Mouse (Mus musculus): ENCODE results near the gene Cpsf6. TPM values are rescaled to one million over a fixed set of nuclear protein-coding genes. Genes with fewer than 3 reads are reported as not detected.
A peak's percentile ranks its signal among the peaks of the same experiment; 100 is the strongest.

Gene Cpsf6
- total RNA-seq, 1 experiment from 2014 or later: 86.5 TPM

DNA sequence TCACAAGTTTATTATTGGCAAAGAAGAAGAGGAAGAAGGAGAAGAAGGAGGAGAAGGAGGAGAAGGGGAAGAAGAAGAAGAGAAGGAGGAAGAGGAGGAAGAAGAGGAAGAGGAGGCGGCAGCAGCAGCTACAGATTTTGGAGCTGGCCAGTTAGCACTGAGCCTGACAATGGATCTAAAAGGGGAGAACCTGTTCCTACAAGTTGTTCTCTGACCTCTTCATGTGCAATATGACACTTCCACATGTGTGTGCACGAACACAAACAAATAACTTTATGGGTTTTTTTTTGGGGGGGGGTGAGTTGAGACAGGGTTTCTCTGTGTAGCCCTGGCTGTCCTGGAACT lies 5.2 kb upstream of the Cpsf6 start:
- no peak for DNase-seq

DNA sequence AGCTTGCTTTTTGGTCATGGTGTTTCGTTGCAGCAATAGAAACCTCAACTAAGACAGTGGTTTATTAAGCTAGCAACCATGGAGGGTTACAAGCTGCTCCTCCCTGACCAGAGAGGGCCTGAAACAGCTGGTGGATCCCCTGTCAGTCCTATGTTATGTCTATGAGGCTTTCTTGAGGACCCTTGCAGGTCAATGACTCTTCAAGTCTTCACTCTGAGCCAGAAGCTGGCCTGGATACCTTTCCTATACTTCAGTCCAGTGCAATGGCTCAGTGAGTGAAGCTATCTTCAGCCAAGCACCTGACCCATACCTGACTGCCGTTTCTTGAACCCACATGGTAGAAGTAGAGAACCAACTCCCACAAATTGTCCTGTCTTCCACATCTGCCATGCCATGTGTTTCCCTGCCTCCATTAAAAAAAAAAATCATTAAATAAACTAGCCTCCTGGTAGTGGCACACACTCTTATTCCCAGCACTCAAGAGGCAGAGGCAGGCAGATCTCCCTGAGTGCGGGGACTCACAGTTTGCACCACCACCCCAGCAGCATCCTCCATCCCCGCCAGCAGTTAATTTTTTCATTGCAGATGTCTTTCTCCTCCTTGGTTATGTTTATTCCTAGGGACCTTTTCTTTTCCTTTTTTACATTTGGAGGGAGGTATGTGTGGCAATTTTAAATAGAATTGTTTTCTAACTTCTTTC lies 4.7 kb upstream of the Cpsf6 start:
- DNase-seq: no peak

DNA sequence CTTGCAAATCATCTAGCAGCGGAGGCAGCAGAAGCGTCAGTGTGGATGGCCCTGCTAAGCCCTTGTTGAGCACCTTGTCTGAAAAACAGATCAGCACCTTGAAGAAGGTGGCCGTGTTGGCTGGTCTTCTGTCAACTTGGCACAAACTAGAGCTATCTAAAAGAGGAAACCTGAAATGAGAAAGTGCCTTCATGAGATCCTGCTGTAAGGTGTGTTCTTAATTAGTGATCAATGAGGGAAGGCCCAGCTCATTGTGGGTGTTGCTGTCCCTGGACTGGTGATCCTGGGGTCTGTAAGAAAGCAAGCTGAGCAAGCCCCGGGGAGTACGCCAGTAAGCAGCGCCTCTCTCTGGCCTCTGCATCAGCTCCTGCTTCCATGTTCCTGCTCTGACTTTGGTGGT lies 4.1 kb upstream of the Cpsf6 start:
- DNase-seq: no peak

DNA sequence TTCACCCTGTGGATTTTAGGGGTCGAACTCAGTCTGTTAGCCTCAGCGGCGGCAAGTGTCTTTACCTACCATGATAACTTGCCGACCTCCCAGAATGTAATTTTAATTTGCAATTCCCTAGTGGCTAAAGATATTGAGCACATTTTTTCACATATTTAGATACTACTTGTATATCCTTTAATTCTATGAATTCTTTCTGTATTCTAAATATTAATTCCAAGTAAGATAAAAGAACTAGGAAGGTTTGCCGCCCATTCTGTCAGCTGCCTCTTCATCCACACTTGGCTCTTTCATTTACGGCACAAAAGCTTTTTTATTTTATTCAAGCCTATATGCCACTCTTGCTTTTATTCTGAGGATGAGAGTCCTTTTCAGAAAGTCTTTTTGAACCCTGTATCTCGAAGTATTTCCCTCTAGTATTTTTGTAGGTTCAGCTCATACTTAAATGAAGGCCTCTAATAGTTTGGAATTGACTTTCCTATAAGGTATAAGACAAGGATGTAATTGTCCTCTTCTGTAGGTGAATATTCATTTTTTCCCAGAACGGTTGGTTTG lies 3.3 kb upstream of the Cpsf6 start:
- DNase-seq: no peak

DNA sequence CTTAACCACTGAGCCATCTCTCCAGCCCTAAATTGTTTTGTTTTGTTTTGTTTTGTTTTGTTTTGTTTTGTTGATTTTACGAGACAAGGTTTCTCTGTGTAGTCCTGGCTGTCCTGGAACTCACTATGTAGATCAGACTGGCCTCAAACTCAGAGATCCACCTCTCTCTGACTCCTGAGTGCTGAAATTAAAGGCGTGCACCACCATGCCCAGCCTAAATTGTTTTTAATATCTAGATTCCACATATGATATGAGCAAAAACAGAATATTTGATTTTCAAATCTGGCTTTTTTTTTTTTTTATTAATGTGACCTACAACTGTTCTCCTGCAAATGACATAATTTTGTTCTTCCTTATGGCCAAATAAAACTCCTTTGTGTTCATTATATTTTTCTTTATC lies 2.3 kb upstream of the Cpsf6 start:
- DNase-seq: no peak

DNA sequence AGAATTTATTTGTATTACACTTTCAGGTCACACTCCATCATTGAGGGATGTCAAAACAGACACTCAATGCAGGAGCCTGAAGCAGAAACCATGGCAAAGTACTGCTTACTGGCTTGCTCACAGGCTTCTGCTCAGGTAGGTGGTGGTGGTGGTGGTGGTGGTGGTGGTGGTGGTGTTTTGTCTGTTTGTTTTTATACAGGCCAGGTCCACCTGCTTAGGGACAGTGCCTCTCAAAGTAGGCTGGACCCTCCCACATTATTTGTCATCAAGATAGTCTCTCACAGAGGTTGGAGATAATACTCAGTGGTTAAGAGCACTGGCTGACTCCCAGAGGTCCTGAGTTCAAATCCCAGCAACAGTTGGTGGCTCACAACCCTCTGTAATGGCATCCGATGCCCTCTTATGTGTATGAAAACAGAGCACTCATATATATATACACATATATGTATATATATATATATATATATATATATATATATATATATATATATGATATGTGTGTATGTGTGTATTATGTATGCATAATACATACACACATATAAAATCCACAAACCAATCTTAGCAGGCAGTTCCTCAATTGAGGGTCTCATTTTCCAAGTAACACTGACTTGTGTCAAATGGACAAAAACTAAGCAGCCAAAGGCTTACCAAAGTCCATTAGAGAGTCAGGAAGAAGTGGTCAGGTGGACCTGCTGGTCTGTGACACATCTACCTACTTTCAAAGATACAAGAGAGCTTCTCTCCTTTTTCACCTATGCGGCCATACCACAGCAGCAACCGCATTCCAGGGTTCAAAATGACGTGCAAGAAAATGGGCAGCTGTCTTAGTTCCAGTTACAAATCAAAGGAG lies 1.1 kb upstream of the Cpsf6 start:
- DNase-seq: no peak

DNA sequence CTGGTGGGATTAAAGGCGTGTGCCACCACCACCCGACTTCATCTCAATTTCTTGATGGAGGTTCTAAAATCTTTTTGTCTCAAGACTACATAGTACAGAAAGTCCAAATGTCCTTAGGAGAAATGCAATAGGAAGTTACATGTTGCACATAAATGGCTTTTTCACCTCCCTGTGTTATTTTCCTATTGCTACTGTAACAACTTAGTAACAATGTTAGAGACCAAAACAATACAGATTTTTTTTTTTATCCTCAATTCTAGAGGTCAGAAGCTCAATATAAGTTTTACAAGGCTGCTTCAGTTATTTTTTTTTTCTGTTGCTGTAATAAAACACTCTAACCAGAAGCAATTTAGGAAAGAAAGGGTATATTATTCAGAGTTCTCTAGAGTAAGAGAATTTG lies 374 bp downstream of the Cpsf6 start:
- no peak for DNase-seq

DNA sequence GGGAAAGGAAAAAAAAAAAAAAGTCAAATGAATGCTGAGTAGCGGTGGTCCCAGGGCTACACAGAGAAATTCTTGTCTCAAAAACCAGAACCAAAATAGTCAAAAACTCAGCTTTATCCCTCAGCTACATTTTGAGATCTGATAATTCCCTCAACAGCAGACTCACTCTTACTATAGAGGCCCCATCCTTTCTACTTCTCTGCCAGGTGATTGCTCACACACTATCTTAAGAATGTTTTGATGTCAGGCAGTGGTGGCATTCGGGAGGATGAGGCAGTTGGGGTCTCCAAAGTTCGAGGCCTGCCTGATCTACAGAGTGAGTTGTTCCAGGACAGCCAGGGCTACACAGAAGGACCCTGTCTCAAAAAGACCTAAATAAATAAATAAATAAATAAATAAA lies 1.2 kb downstream of the Cpsf6 start:
- no peak for DNase-seq

- no peak for DNase-seq
Measured at GRCm38 (mm10) chr10:117378291-117378555, 1.6 kb downstream of the Cpsf6 start.

- DNase-seq: no peak
Measured at GRCm38 (mm10) chr10:117377431-117378290, 2.2 kb downstream of the Cpsf6 start.

DNA sequence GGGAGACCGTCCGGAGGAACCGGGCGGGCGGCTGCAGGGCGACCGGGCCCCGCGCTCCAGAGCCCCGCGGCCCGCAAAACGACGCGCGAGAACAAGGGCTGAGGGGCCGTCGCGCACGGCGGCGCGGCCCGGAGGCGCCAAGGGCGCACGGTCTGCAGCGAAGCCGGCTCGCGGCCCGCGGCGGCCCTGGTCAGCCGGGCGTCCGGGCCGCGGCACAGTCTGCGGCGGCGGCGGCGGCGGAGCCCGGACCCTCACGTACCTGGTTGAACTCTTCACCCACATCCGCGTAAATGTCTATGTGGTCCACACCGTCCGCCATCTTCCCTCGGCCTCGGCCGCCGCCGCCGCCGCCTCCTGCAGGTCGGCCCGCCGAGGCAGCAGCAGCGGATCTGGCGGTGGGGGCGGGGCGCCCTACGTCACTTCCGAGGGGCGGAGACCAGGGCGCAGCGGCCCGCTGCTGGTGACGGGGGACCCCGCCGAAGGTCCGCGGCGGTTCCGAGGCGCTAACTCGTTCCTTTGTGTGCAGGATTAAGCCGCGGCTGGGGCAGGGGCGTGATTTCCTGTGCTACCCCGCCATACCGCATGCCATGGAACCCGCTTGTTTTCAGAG lies 3.1 kb downstream of the Cpsf6 start:
- DNase-seq: peak; percentile 99

GRCm38 (mm10) chr10:117375841-117376579 lies 3.8 kb downstream of the Cpsf6 start:
- DNase-seq: peak; percentile 59

DNA sequence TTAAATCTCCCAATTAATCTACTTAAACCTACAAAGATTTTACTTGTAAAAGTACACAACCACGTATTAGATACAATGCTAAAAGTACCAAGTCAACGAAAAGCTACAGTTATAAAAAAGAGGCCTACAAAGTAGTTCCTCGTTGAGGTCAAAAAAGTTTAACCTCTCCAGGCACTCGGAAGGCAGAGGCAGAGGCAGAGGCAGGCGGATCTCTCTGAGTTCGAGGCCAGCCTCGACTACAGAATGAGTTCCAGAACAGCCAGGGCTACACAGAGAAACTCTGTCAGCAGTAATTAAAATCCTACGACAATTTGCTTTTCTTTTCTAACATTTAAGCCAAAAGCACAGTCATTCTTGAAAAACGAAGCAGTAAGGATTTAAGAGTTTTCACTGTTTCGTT lies 4.7 kb downstream of the Cpsf6 start:
- DNase-seq: no peak

DNA sequence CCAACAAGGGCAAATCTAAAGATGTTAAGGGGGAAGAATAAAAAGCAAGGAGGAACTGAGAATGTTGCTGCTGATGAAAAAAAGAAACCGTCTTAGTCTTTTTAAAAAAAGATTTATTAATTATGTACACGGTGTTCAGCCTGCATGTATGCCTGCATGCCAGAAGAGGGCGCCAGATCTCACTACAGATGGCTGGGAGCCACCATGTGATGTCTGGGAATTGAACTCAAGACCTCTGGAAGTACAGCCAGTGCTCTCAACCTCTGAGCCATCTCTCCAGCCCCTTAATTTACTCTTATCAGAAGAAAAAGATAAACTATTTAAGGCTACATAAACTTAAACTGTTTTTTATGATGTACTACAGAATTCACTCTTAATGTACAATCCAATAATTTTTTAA lies 16.7 kb downstream of the Cpsf6 start:
- DNase-seq: peak; percentile 64

- DNase-seq: no peak
Measured at GRCm38 (mm10) chr10:117358891-117359290, 20.9 kb downstream of the Cpsf6 start.

GRCm38 (mm10) chr10:117343000-117343399 lies 36.8 kb downstream of the Cpsf6 start:
- no peak for DNase-seq

GRCm38 (mm10) chr10:117342406-117342805 lies 37.4 kb downstream of the Cpsf6 start:
- DNase-seq: no peak

GRCm38 (mm10) chr10:117341029-117341428 lies 38.8 kb downstream of the Cpsf6 start:
- DNase-seq: no peak

DNA sequence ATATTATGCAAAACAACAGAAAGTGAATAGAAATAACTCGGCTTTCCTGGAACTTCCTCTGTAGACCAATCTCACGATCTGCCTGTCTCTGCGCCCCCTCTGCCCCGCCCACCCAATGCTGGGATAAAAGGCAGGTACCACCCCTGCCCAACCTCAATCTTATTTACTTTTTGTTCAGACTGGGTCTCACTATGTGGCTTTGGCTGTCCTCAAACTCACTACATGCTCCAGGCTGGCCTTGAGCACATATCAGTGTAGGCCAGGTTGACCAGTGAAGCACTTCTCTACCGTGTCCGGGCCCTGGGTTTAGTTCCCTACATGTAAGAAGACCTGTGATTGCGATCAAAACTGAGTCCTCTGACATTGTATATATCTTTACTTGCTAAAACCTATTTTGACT lies 40.6 kb downstream of the Cpsf6 start:
- no peak for DNase-seq

- DNase-seq: no peak
Measured at GRCm38 (mm10) chr10:117337946-117338345, 41.9 kb downstream of the Cpsf6 start.

DNA sequence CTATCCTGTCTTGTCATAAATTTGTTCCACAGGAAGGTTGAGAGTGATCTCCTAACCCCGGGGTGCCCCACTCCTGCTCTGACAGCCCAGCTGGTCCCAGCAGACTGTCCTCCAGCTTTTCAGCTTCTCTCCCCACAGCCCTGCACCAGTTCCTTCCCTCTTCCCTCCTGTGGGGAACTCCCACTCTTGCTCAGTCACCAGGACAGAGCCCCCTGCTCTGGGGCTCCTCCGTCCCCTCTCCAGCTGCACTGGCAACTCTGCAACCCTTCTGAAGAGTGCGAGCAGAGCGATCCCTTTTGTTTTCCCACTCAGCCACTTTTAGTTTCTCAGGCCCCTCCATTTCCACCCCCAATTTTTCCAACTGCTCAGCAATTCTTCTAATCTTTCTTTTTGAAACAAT lies 44.2 kb downstream of the Cpsf6 start:
- no peak for DNase-seq

- DNase-seq: no peak
Measured at GRCm38 (mm10) chr10:117330521-117330920, 49.3 kb downstream of the Cpsf6 start.
